Mouse (Mus musculus) cortical plate, adult 2 months (tissue): ENCODE measurements around the gene Ptpn21.

Source experiments
- CTCF ChIP-seq: fragments of 200-500 bp; IDR thresholded peaks from 2 replicates; pipeline ENCODE4 v1.5.1; 2011; ENCODE audit warnings: mild to moderate bottlenecking, control low read depth, low read length; ENCODE audit not compliant: insufficient read depth; ENCODE audit errors: extremely low read depth
- POLR2A ChIP-seq: fragments of 200-500 bp; IDR thresholded peaks from 2 replicates; pipeline ENCODE4 v1.6.1; 2011; ENCODE audit warnings: mild to moderate bottlenecking, low read length, control low read depth; ENCODE audit not compliant: insufficient read depth; ENCODE audit errors: extremely low read depth

- TF ChIP-seq POLR2A (no peak), CTCF (no peak)
Observed at GRCm38 (mm10) chr12:98721030-98721429, 16.2 kb downstream of the Ptpn21 start.
